Mouse (Mus musculus) C2C12 (cell line): Measurements from ENCODE around the gene Sel1l.

Source experiments
- CEBPB ChIP-seq: IDR thresholded peaks from one replicate; pipeline ENCODE4 v1.6.1; 2011; ENCODE audit warnings: low read depth, mild to moderate bottlenecking, control low read depth, moderate library complexity
- CTCF ChIP-seq: IDR thresholded peaks from one replicate; pipeline ENCODE4 v1.5.1; 2011; ENCODE audit not compliant: control insufficient read depth, insufficient read depth, insufficient read length
- MYOD1 ChIP-seq: IDR thresholded peaks from one replicate; pipeline ENCODE4 v1.6.1; 2011; ENCODE audit warnings: low read depth; ENCODE audit not compliant: control insufficient read depth, insufficient read length

- TF ChIP-seq CTCF (no peak), CEBPB (no peak), MYOD1 (no peak)
These were observed 89.1 kb downstream of the Sel1l start for GRCm38 (mm10) chr12:91759836-91760235.
